Mouse (Mus musculus) erythroblast, embryonic 14.5 days (primary cell): Measurements from ENCODE around the gene Adgrl1. TPM values are rescaled to one million over a fixed set of nuclear protein-coding genes. Genes with fewer than 3 reads are reported as not detected.

Experiments
- H3K27me3 ChIP-seq: 2 replicates; pipeline ENCODE4 v1.6.1; 2012; ENCODE audit warnings: inconsistent platforms; ENCODE audit not compliant: control insufficient read depth
- H3K36me3 ChIP-seq: 2 replicates; pipeline ENCODE4 v1.6.1; 2012; ENCODE audit warnings: mild to moderate bottlenecking, inconsistent platforms; ENCODE audit not compliant: control insufficient read depth
- H3K4me1 ChIP-seq: 2 replicates; pipeline ENCODE4 v1.6.1; 2012; ENCODE audit warnings: inconsistent platforms; ENCODE audit not compliant: control insufficient read depth
- H3K4me3 ChIP-seq: replicated peaks from 2 replicates; pipeline ENCODE3; 2012; ENCODE audit warnings: moderate library complexity, mild to moderate bottlenecking, inconsistent platforms
- H3K9me3 ChIP-seq: 2 replicates; pipeline ENCODE4 v1.6.1; 2012; ENCODE audit warnings: low read length, inconsistent platforms, mixed read lengths; ENCODE audit not compliant: control insufficient read depth
- GATA1 ChIP-seq: IDR thresholded peaks from 2 replicates; pipeline ENCODE4 v1.6.1; 2012; ENCODE audit warnings: low read length, inconsistent platforms, mixed read lengths
- TAL1 ChIP-seq: IDR thresholded peaks from 3 replicates; pipeline ENCODE4 v1.6.1; 2012; ENCODE audit warnings: low read length, inconsistent platforms, mixed read lengths
- polyA plus RNA-seq: library from polyadenylated mRNA; stranded (reverse); fragments of >175 nt; gene quantifications from 2 replicates; pipeline ENCODE4 v1.2.3, GENCODE M21; 2012

Adgrl1 gene
- polyA plus RNA-seq, 1 experiment = 0.08 TPM

GRCm38 (mm10) chr8:83914860-83915259 lies 15.0 kb downstream of the Adgrl1 start:
- Histone ChIP-seq H3K9me3 (no peaks in the 10 kb centered on the region), H3K36me3 (no peaks in the 10 kb centered on the region), H3K27me3 (no peaks in the 10 kb centered on the region), H3K4me1 (peaks cover 17% of the 10 kb centered on the region), H3K4me3 (no peak overlapping the region)
- TF ChIP-seq GATA1 = no peak
- TF ChIP-seq TAL1 = no peak

GRCm38 (mm10) chr8:83916015-83916414 lies 16.1 kb downstream of the Adgrl1 start:
- no peak for TF ChIP-seq TAL1
- no peak for TF ChIP-seq GATA1
- no peaks in the 10 kb centered on the region for H3K9me3 ChIP-seq
- H3K36me3 ChIP-seq = no peaks in the 10 kb centered on the region; the same call in 1 of the 2 replicates
- no peaks in the 10 kb centered on the region for H3K27me3 ChIP-seq
- H3K4me1 ChIP-seq = peaks cover 17% of the 10 kb centered on the region
- H3K4me3 ChIP-seq = no peak overlapping the region

GRCm38 (mm10) chr8:83917566-83917965 lies 17.7 kb downstream of the Adgrl1 start:
- Histone ChIP-seq H3K36me3 (no peaks in the 10 kb centered on the region; the same call in 1 of the 2 replicates), H3K4me1 (peaks cover 17% of the 10 kb centered on the region)

GRCm38 (mm10) chr8:83921558-83921957 lies 21.7 kb downstream of the Adgrl1 start:
- no peaks in the 10 kb centered on the region; the same call in 1 of the 2 replicates for H3K36me3 ChIP-seq
- H3K9me3 ChIP-seq = no peaks in the 10 kb centered on the region
- no peak overlapping the region for H3K4me3 ChIP-seq
- TF ChIP-seq GATA1 (no peak), TAL1 (no peak)
- H3K4me1 ChIP-seq = peaks cover 5% of the 10 kb centered on the region
- H3K27me3 ChIP-seq = no peaks in the 10 kb centered on the region

More at GRCm38 (mm10) chr8:83917566-83917965, 17.7 kb downstream of the Adgrl1 start:
- H3K9me3 ChIP-seq = no peaks in the 10 kb centered on the region
- no peak for TF ChIP-seq TAL1
- TF ChIP-seq GATA1 = no peak
- no peaks in the 10 kb centered on the region for H3K27me3 ChIP-seq
- no peak overlapping the region for H3K4me3 ChIP-seq

GRCm38 (mm10) chr8:83922727-83923126 lies 22.8 kb downstream of the Adgrl1 start:
- Histone ChIP-seq H3K4me3 (no peak overlapping the region), H3K27me3 (no peaks in the 10 kb centered on the region), H3K4me1 (peaks cover 2% of the 10 kb centered on the region), H3K9me3 (no peaks in the 10 kb centered on the region), H3K36me3 (no peaks in the 10 kb centered on the region; the same call in 1 of the 2 replicates)
- TF ChIP-seq TAL1 (no peak), GATA1 (no peak)

GRCm38 (mm10) chr8:83924585-83924984 lies 24.7 kb downstream of the Adgrl1 start:
- Histone ChIP-seq H3K4me3 (no peak overlapping the region), H3K9me3 (no peaks in the 10 kb centered on the region), H3K36me3 (peaks cover 2% of the 10 kb centered on the region; the same call in 1 of the 2 replicates), H3K4me1 (no peaks in the 10 kb centered on the region; the same call in 1 of the 2 replicates), H3K27me3 (no peaks in the 10 kb centered on the region)
- TF ChIP-seq TAL1 = no peak
- TF ChIP-seq GATA1 = no peak

GRCm38 (mm10) chr8:83926266-83926665 lies 26.4 kb downstream of the Adgrl1 start:
- no peak overlapping the region for H3K4me3 ChIP-seq
- TF ChIP-seq TAL1 = no peak
- TF ChIP-seq GATA1 = no peak
- no peaks in the 10 kb centered on the region for H3K9me3 ChIP-seq
- peaks cover 6% of the 10 kb centered on the region; the same call in 1 of the 2 replicates for H3K36me3 ChIP-seq
- H3K4me1 ChIP-seq = no peaks in the 10 kb centered on the region
- H3K27me3 ChIP-seq = no peaks in the 10 kb centered on the region

GRCm38 (mm10) chr8:83934222-83934621 lies 34.3 kb downstream of the Adgrl1 start:
- no peak for TF ChIP-seq GATA1
- no peak for TF ChIP-seq TAL1
- H3K36me3 ChIP-seq = peaks cover 10% of the 10 kb centered on the region; the same call in 1 of the 2 replicates
- no peaks in the 10 kb centered on the region for H3K27me3 ChIP-seq
- H3K9me3 ChIP-seq = no peaks in the 10 kb centered on the region
- H3K4me1 ChIP-seq = no peaks in the 10 kb centered on the region
- no peak overlapping the region for H3K4me3 ChIP-seq

GRCm38 (mm10) chr8:83934994-83935393 lies 35.1 kb downstream of the Adgrl1 start:
- Histone ChIP-seq H3K36me3 (peaks cover 6% of the 10 kb centered on the region; the same call in 1 of the 2 replicates), H3K4me1 (no peaks in the 10 kb centered on the region), H3K9me3 (no peaks in the 10 kb centered on the region), H3K4me3 (no peak overlapping the region), H3K27me3 (no peaks in the 10 kb centered on the region)
- TF ChIP-seq GATA1 (no peak), TAL1 (no peak)

- Histone ChIP-seq H3K4me3 (no peak overlapping the region), H3K9me3 (no peaks in the 10 kb centered on the region), H3K27me3 (no peaks in the 10 kb centered on the region), H3K4me1 (no peaks in the 10 kb centered on the region), H3K36me3 (peaks cover 6% of the 10 kb centered on the region; the same call in 1 of the 2 replicates)
- TF ChIP-seq GATA1 = no peak
- TF ChIP-seq TAL1 = no peak
Observed at GRCm38 (mm10) chr8:83935435-83935834, 35.5 kb downstream of the Adgrl1 start.
